Mouse (Mus musculus): Measurements from ENCODE around the gene Aph1c. TPM values are rescaled to one million over a fixed set of nuclear protein-coding genes. Genes with fewer than 3 reads are reported as not detected.
A peak's percentile ranks its signal among the peaks of the same experiment; 100 is the strongest.
"Not testable (repeated sequence)": the region's sequence is repeated elsewhere in the genome, so short reads cannot be mapped to it uniquely, and the experiment has no call there.

Gene Aph1c
- polyA plus RNA-seq (2015; fragmentation: Nextera tagmentation; extraction: Ambion mirVana), result 3.4 and 4.5 TPM in 2 replicates

- peak within 1 kb of the TSS; percentile 63 for H3K4me3 ChIP-seq (replicated peaks)
- H3K4me1 ChIP-seq (replicated peaks), result peaks cover 13% of the 10 kb centered on the region; the same call in 1 of the 2 replicates
- H3K4me2 ChIP-seq (replicated peaks), result peak within 1 kb of the TSS; percentile 99
- peak within 1 kb of the TSS; percentile 53 for H3K9ac ChIP-seq
- no peak within 1 kb of the TSS for H3K27ac ChIP-seq
- under 1% methylated on average over 58 of the region's 58 CpGs for WGBS
- H3K27me3 ChIP-seq (replicated peaks), result no peaks in the 10 kb centered on the region
- no peaks in the 10 kb centered on the region for H3K36me3 ChIP-seq
- ATAC-seq, result peak; percentile 100
- H3K9me3 ChIP-seq, result no peaks in the 10 kb centered on the region
These were observed at the start of gene Aph1c for GRCm38 (mm10) chr9:66834318-66835096. Gene Aph1c, minus strand, starts transcription at chr9:66834726.

GRCm38 (mm10) chr9:66883500-66883899 is 49.0 kb upstream of the Aph1c start:
- no peaks in the 10 kb centered on the region for H3K9me3 ChIP-seq

GRCm38 (mm10) chr9:66882406-66882821 is 47.9 kb upstream of the Aph1c start:
- H3K4me1 ChIP-seq (replicated peaks), result 0 out of 2 replicates have a peak, but pooled peaks cover 9% of the 10 kb centered on the region
- H3K4me3 ChIP-seq (replicated peaks), result no peak overlapping the region
- no peak overlapping the region; the same call in 1 of the 2 replicates for H3K27ac ChIP-seq
- no peaks in the 10 kb centered on the region for H3K36me3 ChIP-seq
- H3K9ac ChIP-seq, result no peak overlapping the region
- no peaks in the 10 kb centered on the region for H3K9me3 ChIP-seq
- H3K27me3 ChIP-seq (replicated peaks), result no peaks in the 10 kb centered on the region
- no peak overlapping the region for H3K4me2 ChIP-seq (replicated peaks)
- WGBS, result 52% methylated on average over 8 of the region's 8 CpGs
- ATAC-seq, result no peak

More at GRCm38 (mm10) chr9:66883500-66883899, 49.0 kb upstream of the Aph1c start:
- no peak overlapping the region for H3K4me3 ChIP-seq (replicated peaks)
- H3K27me3 ChIP-seq (replicated peaks), result no peaks in the 10 kb centered on the region
- H3K27ac ChIP-seq, result no peak overlapping the region
- no peaks in the 10 kb centered on the region for H3K36me3 ChIP-seq
- 0 out of 2 replicates have a peak, but pooled peaks cover 9% of the 10 kb centered on the region for H3K4me1 ChIP-seq (replicated peaks)
- no peak overlapping the region for H3K4me2 ChIP-seq (replicated peaks)
- ATAC-seq, result no peak
- WGBS, result 82% methylated on average over 5 of the region's 5 CpGs
- no peak overlapping the region for H3K9ac ChIP-seq

- WGBS, result 78% methylated on average over 3 of the region's 3 CpGs
- H3K4me1 ChIP-seq (replicated peaks), result 0 out of 2 replicates have a peak, but pooled peaks cover 7% of the 10 kb centered on the region
- no peak overlapping the region for H3K4me3 ChIP-seq (replicated peaks)
- no peaks in the 10 kb centered on the region for H3K9me3 ChIP-seq
- no peaks in the 10 kb centered on the region for H3K27me3 ChIP-seq (replicated peaks)
- ATAC-seq, result no peak
- no peak overlapping the region; the same call in 1 of the 2 replicates for H3K27ac ChIP-seq
- H3K4me2 ChIP-seq (replicated peaks), result no peak overlapping the region
- H3K36me3 ChIP-seq, result no peaks in the 10 kb centered on the region
- H3K9ac ChIP-seq, result no peak overlapping the region
These were observed 47.3 kb upstream of the Aph1c start for GRCm38 (mm10) chr9:66881858-66882257.

GRCm38 (mm10) chr9:66880752-66881151 is 46.2 kb upstream of the Aph1c start:
- no peaks in the 10 kb centered on the region for H3K27me3 ChIP-seq (replicated peaks)
- no peak overlapping the region for H3K4me3 ChIP-seq (replicated peaks)
- no peak overlapping the region for H3K27ac ChIP-seq
- no peaks in the 10 kb centered on the region for H3K36me3 ChIP-seq
- H3K9ac ChIP-seq, result no peak overlapping the region
- no peak for ATAC-seq
- 87% methylated on average over 2 of the region's 2 CpGs for WGBS
- no peak overlapping the region for H3K4me2 ChIP-seq (replicated peaks)
- H3K4me1 ChIP-seq (replicated peaks), result 0 out of 2 replicates have a peak, but pooled peaks cover 5% of the 10 kb centered on the region
- H3K9me3 ChIP-seq, result no peaks in the 10 kb centered on the region

- 80% methylated on average over 6 of the region's 6 CpGs for WGBS
- H3K4me1 ChIP-seq (replicated peaks), result 0 out of 2 replicates have a peak, but pooled peaks cover 5% of the 10 kb centered on the region
- H3K36me3 ChIP-seq, result no peaks in the 10 kb centered on the region
- H3K9ac ChIP-seq, result no peak overlapping the region
- no peak overlapping the region for H3K4me3 ChIP-seq (replicated peaks)
- H3K27ac ChIP-seq, result no peak overlapping the region
- no peaks in the 10 kb centered on the region for H3K27me3 ChIP-seq (replicated peaks)
- no peaks in the 10 kb centered on the region for H3K9me3 ChIP-seq
- H3K4me2 ChIP-seq (replicated peaks), result no peak overlapping the region
- ATAC-seq, result no peak
These were observed 45.0 kb upstream of the Aph1c start for GRCm38 (mm10) chr9:66879486-66879885.

- H3K36me3 ChIP-seq, result no peaks in the 10 kb centered on the region
- 92% methylated on average over 3 of the region's 3 CpGs for WGBS
- no peaks in the 10 kb centered on the region for H3K9me3 ChIP-seq
- no peak overlapping the region for H3K27ac ChIP-seq
- no peak overlapping the region for H3K4me3 ChIP-seq (replicated peaks)
- H3K4me1 ChIP-seq (replicated peaks), result 0 out of 2 replicates have a peak, but pooled peaks cover 5% of the 10 kb centered on the region
- no peak for ATAC-seq
- H3K9ac ChIP-seq, result no peak overlapping the region
- no peaks in the 10 kb centered on the region for H3K27me3 ChIP-seq (replicated peaks)
- no peak overlapping the region for H3K4me2 ChIP-seq (replicated peaks)
These were observed 44.4 kb upstream of the Aph1c start for GRCm38 (mm10) chr9:66878899-66879298.

- H3K4me1 ChIP-seq (replicated peaks), result peaks cover 5% of the 10 kb centered on the region; the same call in 1 of the 2 replicates
- H3K27me3 ChIP-seq (replicated peaks), result no peaks in the 10 kb centered on the region
- ATAC-seq, result no peak; the same call in 1 of the 2 replicates
- no peaks in the 10 kb centered on the region for H3K9me3 ChIP-seq
- 57% methylated on average over 5 of the region's 5 CpGs for WGBS
- no peak overlapping the region for H3K9ac ChIP-seq
- H3K36me3 ChIP-seq, result no peaks in the 10 kb centered on the region
- H3K4me3 ChIP-seq (replicated peaks), result no peak overlapping the region
- H3K27ac ChIP-seq, result no peak overlapping the region
- H3K4me2 ChIP-seq (replicated peaks), result no peak overlapping the region
These were observed 42.1 kb upstream of the Aph1c start for GRCm38 (mm10) chr9:66876577-66876976.

GRCm38 (mm10) chr9:66874297-66874696 is 39.8 kb upstream of the Aph1c start:
- no peaks in the 10 kb centered on the region for H3K36me3 ChIP-seq
- H3K4me3 ChIP-seq (replicated peaks), result no peak overlapping the region
- H3K27me3 ChIP-seq (replicated peaks), result no peaks in the 10 kb centered on the region
- no peak overlapping the region for H3K4me2 ChIP-seq (replicated peaks)
- H3K4me1 ChIP-seq (replicated peaks), result peaks cover 5% of the 10 kb centered on the region; the same call in 1 of the 2 replicates
- 98% methylated on average over 5 of the region's 5 CpGs for WGBS
- no peak overlapping the region for H3K9ac ChIP-seq
- no peaks in the 10 kb centered on the region for H3K9me3 ChIP-seq
- ATAC-seq, result no peak
- H3K27ac ChIP-seq, result no peak overlapping the region

- Histone ChIP-seq H3K4me3 (replicated peaks) (no peak overlapping the region), H3K27me3 (replicated peaks) (no peaks in the 10 kb centered on the region), H3K4me2 (replicated peaks) (no peak overlapping the region), H3K27ac (no peak overlapping the region), H3K4me1 (replicated peaks) (peaks cover 5% of the 10 kb centered on the region; the same call in 1 of the 2 replicates), H3K36me3 (no peaks in the 10 kb centered on the region), H3K9ac (no peak overlapping the region), H3K9me3 (no peaks in the 10 kb centered on the region)
- no peak for ATAC-seq
These were observed 39.0 kb upstream of the Aph1c start for GRCm38 (mm10) chr9:66873531-66873930.

- H3K4me3 ChIP-seq (replicated peaks); H3K36me3 ChIP-seq; H3K9me3 ChIP-seq; ATAC-seq; H3K4me1 ChIP-seq (replicated peaks); H3K9ac ChIP-seq; H3K27me3 ChIP-seq (replicated peaks); H3K4me2 ChIP-seq (replicated peaks): not testable (repeated sequence)
- H3K27ac ChIP-seq, result peak overlapping the region; percentile 59; the same call in 1 of the 2 replicates
- 59% methylated on average over 2 of the region's 2 CpGs for WGBS
These were observed 38.5 kb upstream of the Aph1c start for GRCm38 (mm10) chr9:66873009-66873408.

GRCm38 (mm10) chr9:66872015-66872727 is 37.6 kb upstream of the Aph1c start:
- H3K27ac ChIP-seq, result peak overlapping the region; percentile 59
- H3K36me3 ChIP-seq, result no peaks in the 10 kb centered on the region
- no peaks in the 10 kb centered on the region for H3K27me3 ChIP-seq (replicated peaks)
- 64% methylated on average over 9 of the region's 10 CpGs for WGBS
- no peak overlapping the region for H3K9ac ChIP-seq
- ATAC-seq, result 0 out of 2 replicates have a peak, but pooled peaks have one; percentile 39
- H3K4me2 ChIP-seq (replicated peaks), result no peak overlapping the region
- H3K4me3 ChIP-seq (replicated peaks), result no peak overlapping the region
- H3K4me1 ChIP-seq (replicated peaks), result peaks cover 3% of the 10 kb centered on the region; the same call in 1 of the 2 replicates
- H3K9me3 ChIP-seq, result no peaks in the 10 kb centered on the region
